In the genomic region with DNA sequence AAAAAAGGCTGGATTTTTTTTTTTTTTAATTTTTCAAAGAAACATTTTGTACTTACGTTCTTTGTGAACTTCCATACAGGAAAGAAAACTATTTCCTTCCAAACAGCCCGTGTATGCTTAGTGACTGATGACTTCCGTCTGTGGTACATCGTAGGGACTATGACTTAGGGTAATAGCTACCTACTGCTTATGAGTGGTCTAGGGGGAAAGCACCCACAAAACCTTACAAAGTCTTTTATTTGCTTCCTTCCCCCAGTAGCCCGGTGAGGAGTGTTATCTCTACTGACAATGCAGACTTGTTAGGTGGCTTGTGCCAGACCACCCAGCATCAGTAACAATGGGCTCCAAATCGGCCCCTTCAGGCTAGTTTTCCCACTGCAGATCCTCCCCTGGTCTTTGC, we compare ENCODE assay signal across 18 mouse cellular contexts. TPM values are rescaled to one million over a fixed set of nuclear protein-coding genes. Genes with fewer than 3 reads are reported as not detected.
DNase-seq lines count a peak whose midpoint lies in the region; ATAC-seq and TF ChIP-seq lines count a peak whose summit lies in the region.
"Had no signal": no experiment of that assay in that cellular context is flagged by ENCODE, and none has a peak within 500 bp of the region (broad histone marks: within the 10 kb centered on the region; RNA-seq: fewer than 3 reads in every experiment).

No protein-coding gene starts in this region.

- peaks cover 13% of the 10 kb centered on the region for H3K4me1 ChIP-seq in lung, embryonic 14.5 days (ENCODE audit: insufficient read depth)
- H3K4me1 ChIP-seq in lung, adult 2 months (ENCODE audit: control insufficient read depth, insufficient read depth, low read length), result peaks cover 29% of the 10 kb centered on the region

- no peak overlapping the region for H3K27ac ChIP-seq in lung, embryonic 14.5 days (ENCODE audit: low read depth)
- H3K27ac ChIP-seq: embryonic facial prominence, embryonic 13.5 days; forebrain, embryonic 12.5 days; heart, embryonic 13.5 days; hindbrain, embryonic 14.5 days had no signal

- H3K4me3 ChIP-seq in lung, embryonic 14.5 days (ENCODE audit: low read depth, low read length), result no peak overlapping the region
- no peak overlapping the region for H3K4me3 ChIP-seq in lung, adult 2 months (replicated peaks; ENCODE audit: extremely low read depth, low read depth, low read length)
- H3K4me3 ChIP-seq: embryonic facial prominence, embryonic 13.5 days; forebrain, embryonic 12.5 days; heart, embryonic 13.5 days had no signal

- no peak overlapping the region for H3K4me2 ChIP-seq in lung, embryonic 14.5 days
- H3K4me2 ChIP-seq: embryonic facial prominence, embryonic 13.5 days; forebrain, embryonic 12.5 days; heart, embryonic 13.5 days; hindbrain, embryonic 14.5 days had no signal

- ATAC-seq in lung, embryonic 14.5 days (ENCODE audit: insufficient read depth), result no peak
- peak; percentile 67 for ATAC-seq in common myeloid progenitor, adult 5-6 weeks (replicated peaks; ENCODE audit: low read depth, poor library complexity, severe bottlenecking)
- ATAC-seq in megakaryocyte progenitor cell, adult 5-6 weeks (replicated peaks; ENCODE audit: poor library complexity), result peak; percentile 29; the same call in 1 of the 2 replicates
- ATAC-seq in activated CD4-positive, CD25-positive, alpha-beta regulatory T cell, adult 4 months, result no peak
- ATAC-seq: forebrain, embryonic 16.5 days had no signal

- H3K36me3 ChIP-seq in lung, embryonic 14.5 days (ENCODE audit: insufficient read depth), result no peaks in the 10 kb centered on the region
- H3K36me3 ChIP-seq: embryonic facial prominence, embryonic 13.5 days; forebrain, embryonic 12.5 days; G1E; heart, embryonic 13.5 days had no signal

- WGBS in lung, embryonic 14.5 days, result 57% methylated on average over 6 of the region's 6 CpGs
- WGBS in lung, adult 2 months, result 39% methylated on average over 6 of the region's 6 CpGs

- no peaks in the 10 kb centered on the region for H3K27me3 ChIP-seq in lung, embryonic 14.5 days (ENCODE audit: insufficient read depth, low read length)
- H3K27me3 ChIP-seq: embryonic facial prominence, embryonic 13.5 days; forebrain, embryonic 12.5 days had no signal

- no peaks in the 10 kb centered on the region for H3K9me3 ChIP-seq in lung, embryonic 14.5 days (ENCODE audit: low read depth, low read length)
- H3K9me3 ChIP-seq: embryonic facial prominence, embryonic 13.5 days; forebrain, embryonic 12.5 days; G1E; heart, embryonic 13.5 days had no signal

- no peak overlapping the region for H3K9ac ChIP-seq in lung, embryonic 14.5 days
- H3K9ac ChIP-seq: embryonic facial prominence, embryonic 13.5 days; forebrain, embryonic 12.5 days; heart, embryonic 13.5 days; hindbrain, embryonic 14.5 days had no signal

- TF ChIP-seq CTCF in lung, embryonic 14.5 days (IDR thresholded peaks at IDR 0.05; ENCODE audit: low read depth), result no peak
- TF ChIP-seq CTCF in lung, adult 2 months (IDR thresholded peaks at IDR 0.05; ENCODE audit: insufficient read depth, low read length), result no peak

- no peak for TF ChIP-seq POLR2A in lung, adult 2 months (IDR thresholded peaks at IDR 0.05; ENCODE audit: borderline replicate concordance, extremely low read depth, low read depth, low read length)

- DNase-seq in kidney, adult 18-20 months, result peak; percentile 18
- no peak for DNase-seq in kidney, postnatal 25 days
- peak; percentile 17 for DNase-seq in lung, embryonic 14.5 days
- no peak for DNase-seq in lung, adult 2 months
- DNase-seq: cerebellum, adult 11 months; cerebellum, adult 8-10 months; cerebellum, postnatal 14 days; gastrocnemius, postnatal 14 days; heart, postnatal 36 days had no signal

RNA-seq across cellular contexts. Expression of a gene that starts 28.0 kb away (rescaled TPM):
- polyA plus RNA-seq in lung, embryonic 14.5 days (2014; fragmentation: Nextera tagmentation; extraction: Ambion mirVana), result 73.1 and 74.7 TPM in 2 replicates
- 9.4 and 14.3 TPM in 2 replicates for polyA plus RNA-seq in lung, adult 2 months (2012; rRNA removed)
- 9.6 and 11.1 TPM in 2 replicates for total RNA-seq in common myeloid progenitor, adult 5-6 weeks (2017)
- total RNA-seq in megakaryocyte progenitor cell, adult 5-6 weeks (2015), result 5.2 and 6.9 TPM in 2 replicates
- total RNA-seq in megakaryocyte progenitor cell, adult 5-6 weeks (2017), result 3.8 and 4.5 TPM in 2 replicates
- 1 to 10 TPM in 1 of 2 experiments, under 1 TPM in 1; 0.99 to 1.5 TPM for polyA plus RNA-seq in activated CD4-positive, CD25-positive, alpha-beta regulatory T cell, adult 4 months (2017; shearing (Covaris generic))
- polyA plus RNA-seq: G1E had no signal

Comparison
In these comparisons a context has a peak if more than half of its experiments do, and no peak if none do; other contexts are left out.
1. DNase-seq: peak in kidney, adult 18-20 months (single experiment) and lung, embryonic 14.5 days (single experiment); none in kidney, postnatal 25 days (0 of 2) and lung, adult 2 months (single experiment).
2. ATAC-seq: peak in common myeloid progenitor, adult 5-6 weeks (single experiment) and megakaryocyte progenitor cell, adult 5-6 weeks (single experiment); none in lung, embryonic 14.5 days (single experiment) and activated CD4-positive, CD25-positive, alpha-beta regulatory T cell, adult 4 months (single experiment).